Mouse (Mus musculus) thymus, postnatal 25 days (tissue): ENCODE results near the gene Ccr1.
"Not testable (repeated sequence)": the region's sequence is repeated elsewhere in the genome, so short reads cannot be mapped to it uniquely, and the experiment has no call there.

Experiments
- DNase-seq: peaks from one replicate; pipeline ENCODE4 v3.0.0; 2022

Gene Ccr1

DNA sequence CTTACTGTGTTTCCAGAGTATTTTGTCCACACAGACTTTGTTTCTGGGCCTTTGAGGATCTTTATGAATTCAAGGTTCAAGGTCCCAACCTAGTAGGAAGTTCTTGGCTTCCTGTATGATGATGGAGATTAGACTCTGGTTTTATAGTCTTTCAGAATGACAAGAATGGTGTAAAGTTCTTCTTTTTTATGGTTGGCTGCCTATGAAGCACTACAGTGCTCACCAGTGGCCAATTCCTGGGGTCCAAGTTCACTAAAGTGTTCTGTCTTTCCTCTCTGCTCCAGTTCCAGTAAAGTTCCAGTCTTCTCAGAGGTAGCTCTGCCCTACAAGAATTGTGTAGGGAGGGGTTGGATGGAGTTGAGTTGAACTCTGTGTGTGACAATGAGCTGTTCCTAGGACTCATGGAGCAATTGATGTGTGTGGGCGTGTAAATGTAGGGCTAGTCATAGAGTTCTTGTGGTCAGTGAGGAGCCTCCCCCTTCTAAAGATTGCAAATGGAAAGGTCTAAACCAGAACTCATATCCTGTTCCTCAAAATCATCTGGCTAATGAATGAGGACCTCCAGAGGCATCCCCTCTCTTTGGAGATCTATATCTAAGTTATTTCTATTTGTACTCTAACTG is at the start of gene Ccr1:
Gene Ccr1, minus strand, starts transcription at position 403 of the 623 bp plus-strand sequence.
- DNase-seq, result no peak

DNA sequence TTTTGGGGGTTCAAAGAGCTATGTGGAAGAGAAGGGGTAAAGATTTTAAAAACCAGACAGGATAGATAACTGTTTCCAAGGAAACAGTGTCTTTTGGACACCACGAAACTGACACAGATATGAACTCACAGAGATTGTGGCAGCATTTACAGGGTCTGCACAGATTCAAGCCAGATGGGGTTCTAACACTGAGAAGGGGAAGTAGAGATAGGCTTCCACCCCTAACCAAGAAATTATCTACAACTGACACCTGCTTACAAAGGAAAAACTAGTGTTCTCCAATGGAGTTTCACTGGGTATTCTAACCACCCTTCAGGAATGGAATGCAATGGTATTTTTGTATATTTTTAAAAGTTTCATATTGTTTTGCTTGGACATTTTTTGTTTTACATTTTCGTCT is 47.6 kb upstream of the Ccr1 start:
- DNase-seq, result no peak

DNA sequence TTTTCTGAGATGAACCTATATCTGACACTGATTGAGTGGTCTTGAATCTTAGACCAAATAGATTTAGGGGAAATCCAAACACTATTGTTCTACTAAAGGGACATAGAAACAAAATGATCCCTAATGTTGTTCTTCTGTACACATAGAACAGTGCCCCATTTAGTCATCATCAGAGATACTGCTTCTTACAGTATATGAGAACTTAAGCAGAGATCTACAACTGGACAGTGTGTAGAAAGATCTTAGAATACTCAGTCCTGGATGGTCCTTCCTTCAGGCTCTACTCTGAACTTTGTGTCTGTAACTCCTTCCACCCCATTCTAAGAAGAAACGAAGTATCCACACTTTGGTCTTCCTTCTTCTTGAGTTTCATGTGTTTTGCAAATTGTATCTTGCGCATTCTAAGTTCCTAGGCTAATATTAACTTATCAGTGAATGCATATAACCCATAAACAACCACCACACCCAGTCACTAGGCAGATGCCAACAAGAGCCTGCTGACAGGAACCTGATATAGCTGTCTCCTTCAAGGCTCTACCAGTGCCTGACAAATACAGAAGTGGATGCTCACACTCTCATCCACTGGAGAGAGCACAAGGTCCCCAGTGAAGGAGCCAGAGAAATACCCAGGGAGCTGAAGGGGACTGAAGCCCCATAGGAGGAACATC is 46.6 kb upstream of the Ccr1 start:
- no peak for DNase-seq

DNA sequence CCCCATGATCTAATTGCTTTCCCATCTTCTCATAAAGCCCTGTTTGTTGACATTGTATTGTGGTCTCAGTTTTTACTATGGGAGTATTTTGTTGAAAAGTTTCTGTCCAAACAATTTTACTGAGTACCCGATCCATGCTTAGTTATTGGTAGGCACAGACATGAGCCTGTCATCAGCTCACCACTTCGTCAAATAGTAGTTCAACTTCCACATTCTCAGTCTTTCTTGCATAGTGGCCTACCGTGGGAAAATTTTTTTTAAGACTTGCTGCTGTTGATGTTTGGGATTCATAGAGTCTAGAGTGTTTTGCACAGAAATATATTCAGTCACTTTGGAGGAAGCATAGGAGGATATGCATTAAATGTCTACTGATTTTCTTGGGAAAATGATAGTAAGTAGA is 44.8 kb upstream of the Ccr1 start:
- no peak for DNase-seq

DNA sequence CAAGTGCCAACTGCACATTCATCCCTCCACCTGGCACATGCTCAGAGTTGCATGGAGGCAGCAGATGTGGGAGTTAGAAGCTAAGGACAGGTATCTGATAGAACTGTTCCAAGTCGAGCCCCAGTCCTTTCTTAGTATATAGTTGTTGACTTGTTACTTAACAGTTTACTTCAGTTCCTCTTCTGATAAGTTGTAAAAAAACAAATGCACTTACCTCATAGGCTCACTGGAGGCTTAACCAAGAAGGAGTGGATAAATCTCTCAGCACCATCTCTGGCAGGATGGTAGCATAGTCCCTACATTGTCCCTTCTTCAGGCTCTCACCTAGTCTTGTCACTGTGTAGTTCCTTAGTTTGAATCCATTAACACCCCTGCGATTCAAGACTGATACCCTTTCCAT is 44.2 kb upstream of the Ccr1 start:
- no peak for DNase-seq

DNA sequence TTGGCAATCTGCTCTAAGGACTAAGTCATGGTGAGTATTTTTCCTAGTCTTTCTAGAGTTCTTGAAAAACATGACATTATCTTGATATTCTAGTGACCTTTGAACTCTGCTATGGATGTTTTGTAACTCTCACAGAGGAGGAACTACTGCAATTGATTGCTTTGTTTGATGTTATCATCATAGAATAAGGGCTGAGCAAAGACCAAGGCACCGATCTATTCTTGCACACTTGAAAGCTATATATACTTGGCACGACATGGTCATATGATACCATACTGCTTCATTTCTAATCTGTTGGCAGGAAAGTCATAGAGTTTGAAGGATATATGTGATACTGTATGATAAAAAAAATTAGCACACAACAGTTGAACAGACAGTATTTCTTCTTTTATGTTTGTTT is 31.3 kb upstream of the Ccr1 start:
- no peak for DNase-seq

DNA sequence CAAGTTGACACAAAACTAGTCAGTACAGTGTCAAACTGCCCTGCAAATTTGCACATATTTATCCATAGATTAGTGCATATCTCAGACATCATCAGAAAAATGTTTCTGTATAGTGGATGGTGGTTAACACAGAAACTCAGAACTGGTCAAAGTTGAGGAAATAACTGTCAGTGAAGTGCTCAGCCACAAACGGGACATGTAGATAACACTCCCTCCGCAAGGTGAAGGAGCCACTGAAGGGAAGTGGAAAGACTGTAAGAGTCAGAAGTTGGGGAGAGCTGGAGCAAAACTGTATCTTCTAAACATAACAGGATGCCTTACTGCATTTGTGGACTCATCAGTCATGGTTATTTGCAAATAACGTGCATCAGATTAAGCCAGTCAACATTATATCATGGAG is 29.2 kb upstream of the Ccr1 start:
- DNase-seq, result no peak

DNA sequence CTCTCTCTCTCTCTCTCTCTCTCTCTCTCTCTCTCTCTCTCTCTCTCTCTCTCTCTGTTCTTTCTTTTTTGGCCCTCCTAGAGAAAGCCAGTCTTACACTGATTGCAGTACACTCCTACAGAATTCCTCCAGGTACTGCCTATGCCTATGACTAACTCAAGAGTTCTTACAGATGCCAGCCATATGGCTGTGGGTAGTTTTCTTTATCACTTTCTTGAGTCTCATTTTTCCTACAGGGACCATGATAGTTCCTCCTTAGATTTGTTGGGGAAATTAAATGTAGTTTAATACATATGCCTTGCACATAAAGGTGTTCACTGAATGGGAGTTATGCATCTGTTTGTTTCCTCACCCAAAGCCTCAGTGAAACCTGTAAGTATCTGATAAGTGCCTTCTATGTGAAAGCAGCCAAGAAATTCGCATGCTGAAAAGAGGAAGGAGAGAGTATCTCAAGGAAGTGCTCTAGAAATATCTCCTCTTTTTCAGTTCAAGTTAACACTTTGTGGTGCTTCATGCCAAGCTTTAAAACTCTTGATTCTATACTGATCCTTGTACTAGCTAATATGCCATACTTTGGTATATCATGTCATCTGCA is 22.9 kb upstream of the Ccr1 start:
- DNase-seq, result no peak

DNA sequence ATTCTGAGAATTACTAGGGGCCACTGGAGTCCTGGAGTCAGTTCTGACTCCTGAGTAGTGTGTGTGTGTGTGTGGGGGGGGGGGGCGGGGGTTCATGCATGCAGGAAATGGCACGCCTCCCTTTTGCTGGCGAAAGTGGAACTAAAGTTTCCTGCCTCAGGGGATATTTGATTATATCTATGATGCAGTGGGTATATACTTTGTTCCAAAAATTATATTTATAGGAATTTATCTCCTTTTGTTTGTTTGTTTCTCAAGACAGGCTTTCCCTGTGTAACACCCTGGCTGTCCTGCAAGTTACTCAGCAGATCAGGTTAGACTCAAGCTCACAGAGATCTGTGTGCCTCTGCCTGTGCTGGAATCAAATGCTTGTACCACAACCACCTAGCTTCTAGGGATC is 21.2 kb upstream of the Ccr1 start:
- DNase-seq, result peak; percentile 11

DNA sequence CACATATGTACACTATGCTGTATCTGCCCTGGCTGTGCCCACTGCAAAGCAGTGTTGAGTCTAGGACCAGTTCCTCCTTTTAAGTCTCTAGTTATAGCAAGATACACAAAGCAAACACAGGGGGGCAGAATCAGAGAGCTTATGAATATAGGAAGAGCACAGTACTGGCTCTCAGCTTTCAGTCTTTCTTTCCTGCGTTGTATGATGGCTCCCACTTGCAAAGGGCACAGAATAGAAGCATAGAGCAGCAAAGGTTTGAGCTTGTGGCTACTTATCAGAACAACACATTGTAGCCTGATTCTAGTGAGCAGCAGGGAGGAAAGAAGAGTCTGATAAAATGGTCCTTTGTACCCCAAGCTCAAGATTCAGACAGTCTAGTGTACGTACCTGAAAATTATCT is 17.7 kb upstream of the Ccr1 start:
- DNase-seq, result peak; percentile 13

DNA sequence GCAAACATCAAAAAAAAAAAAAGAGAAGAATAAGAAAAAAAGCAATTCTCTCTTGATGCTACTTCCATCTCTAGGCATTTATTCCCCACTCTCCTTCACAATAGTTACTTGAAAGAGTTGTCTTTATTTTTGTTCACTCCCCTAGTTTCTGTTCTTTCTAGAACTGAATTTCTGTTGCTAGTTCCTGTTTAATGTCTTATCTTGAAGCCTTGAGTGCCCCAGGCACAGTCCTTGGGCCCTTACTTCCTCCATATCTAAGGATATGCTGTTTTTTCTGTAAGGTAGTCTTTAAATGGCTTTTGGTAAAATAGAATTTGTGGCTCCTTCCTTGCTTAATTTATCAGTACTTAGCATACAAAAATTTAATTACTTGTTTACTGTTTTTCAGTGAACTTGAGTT is 16.5 kb upstream of the Ccr1 start:
- DNase-seq, result no peak

DNA sequence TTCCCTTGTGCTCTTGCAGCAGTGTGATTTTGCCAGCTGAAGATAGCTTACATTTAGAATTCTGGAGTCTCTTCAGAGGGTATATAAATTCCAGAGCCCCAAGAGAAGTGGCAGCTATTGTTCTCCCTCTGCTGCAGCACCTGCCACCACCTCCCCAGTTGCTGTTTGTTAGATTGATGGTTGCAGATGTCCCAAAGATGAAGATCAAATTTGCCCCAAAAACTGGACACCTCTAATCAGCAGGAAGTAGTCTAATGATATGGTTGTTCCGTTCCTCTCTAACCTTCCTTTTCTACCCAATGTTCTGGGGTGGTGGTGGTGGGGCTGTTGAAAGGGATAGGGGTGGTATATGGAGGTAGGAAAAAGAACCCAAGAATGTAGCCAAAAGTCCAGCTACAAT is 14.2 kb upstream of the Ccr1 start:
- DNase-seq, result no peak

DNA sequence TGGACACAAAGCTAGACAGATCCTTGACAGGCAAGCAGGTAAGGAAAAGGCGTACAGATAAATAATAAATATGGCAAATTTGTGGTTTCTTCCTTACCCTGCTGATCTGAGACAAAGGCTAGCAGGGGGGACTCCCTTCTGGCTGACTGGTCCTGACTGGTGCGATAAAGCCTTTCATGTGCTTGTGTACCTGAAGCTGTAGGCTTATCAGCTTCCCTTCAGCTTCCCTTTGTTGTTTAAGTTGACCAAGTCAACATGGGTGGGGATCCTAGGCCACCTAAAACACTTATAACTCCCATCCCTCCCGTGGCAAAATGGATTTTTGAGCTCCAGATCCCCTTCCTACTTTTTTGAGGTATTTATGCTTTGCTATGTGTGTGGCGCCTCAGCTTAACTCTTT is 13.4 kb upstream of the Ccr1 start:
- DNase-seq, result no peak

DNA sequence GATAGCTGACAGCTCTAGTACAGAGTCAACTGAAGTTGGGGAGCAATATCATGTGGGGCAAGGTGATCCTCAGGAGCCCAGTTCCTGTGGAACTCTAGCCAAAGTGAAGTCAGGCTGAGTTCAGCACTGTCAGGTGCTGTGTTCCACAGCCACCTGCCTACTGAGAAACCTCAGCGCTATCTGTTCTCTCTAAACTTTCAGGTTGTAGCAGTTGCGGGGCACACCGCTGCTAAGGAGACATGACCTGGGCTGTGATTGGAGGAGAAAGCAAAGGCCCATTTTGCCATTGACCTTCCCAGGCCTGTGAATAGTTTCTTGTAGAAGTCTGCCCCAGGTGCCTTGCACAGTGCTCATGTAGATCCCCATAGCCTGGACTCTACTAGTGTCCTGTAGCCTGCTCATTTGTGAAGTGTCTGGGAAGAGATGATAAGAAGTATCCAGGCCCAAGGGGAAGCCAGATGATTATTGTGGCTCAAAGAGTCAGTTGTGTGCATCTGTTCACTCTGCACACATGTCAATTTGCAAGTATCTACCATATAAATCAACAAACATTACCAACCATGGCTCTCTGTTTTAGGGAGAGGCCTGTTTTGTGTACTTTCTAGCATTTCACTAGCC is 12.5 kb upstream of the Ccr1 start:
- DNase-seq, result not testable (repeated sequence)

DNA sequence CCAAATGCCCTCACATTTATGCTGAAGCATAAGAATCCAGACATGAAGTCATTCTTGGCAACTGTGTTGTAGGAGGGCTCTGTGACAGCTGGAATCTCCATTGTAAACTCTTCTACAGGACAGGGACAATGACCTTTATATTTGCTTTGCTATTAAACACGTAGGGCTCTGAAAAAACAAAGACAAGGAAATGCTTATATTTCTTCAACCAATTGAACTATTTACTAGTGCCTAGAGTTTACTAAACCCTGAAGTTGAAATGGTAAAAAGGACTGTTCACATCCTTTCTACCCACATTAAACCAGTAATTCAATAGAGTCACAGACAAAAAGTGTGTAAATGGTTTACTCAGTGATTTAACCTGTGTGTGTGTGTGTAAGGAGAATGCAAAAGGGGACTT is 9.8 kb upstream of the Ccr1 start, which contains the start of gene Ccr1l1:
Gene Ccr1l1, minus strand, starts transcription at position 101 of the 400 bp plus-strand sequence.
- DNase-seq, result no peak

DNA sequence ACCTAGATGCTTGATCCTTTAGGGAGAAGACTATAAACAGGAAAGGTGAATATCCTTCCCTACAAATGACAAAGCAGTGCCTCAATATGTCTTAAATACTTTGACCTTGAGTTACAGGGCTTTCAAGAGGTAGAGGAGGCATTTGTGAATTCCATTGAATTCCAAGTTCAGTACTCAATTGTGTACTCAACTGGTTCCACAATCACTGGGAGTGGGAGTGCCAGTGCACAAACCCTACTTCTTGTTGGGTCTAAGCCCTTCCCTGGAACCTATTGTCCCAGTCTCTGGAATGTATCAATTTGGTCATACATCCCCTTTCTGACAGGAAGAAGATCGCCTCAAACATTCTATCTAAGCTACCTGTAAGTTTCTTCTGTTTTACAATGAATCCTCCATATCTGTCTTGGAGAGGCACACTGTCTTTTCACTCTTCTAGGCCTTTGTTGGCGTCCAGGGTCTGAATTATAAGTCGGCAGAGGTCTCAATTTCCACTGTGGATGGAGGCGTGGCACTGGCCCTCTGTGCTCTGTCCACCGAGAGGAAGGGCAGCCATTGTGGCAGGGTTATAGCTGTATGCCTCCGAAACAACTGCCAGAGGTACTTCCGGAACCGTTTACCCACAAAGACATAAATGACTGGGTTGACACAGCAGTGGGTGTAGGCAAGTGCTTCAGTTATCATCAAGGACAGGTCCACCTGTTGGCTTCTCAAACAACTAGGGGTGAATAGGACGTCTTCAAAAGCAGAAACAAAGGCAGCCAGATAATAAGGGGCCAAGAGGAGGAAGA is 8.6 kb upstream of the Ccr1 start:
- DNase-seq, result no peak

DNA sequence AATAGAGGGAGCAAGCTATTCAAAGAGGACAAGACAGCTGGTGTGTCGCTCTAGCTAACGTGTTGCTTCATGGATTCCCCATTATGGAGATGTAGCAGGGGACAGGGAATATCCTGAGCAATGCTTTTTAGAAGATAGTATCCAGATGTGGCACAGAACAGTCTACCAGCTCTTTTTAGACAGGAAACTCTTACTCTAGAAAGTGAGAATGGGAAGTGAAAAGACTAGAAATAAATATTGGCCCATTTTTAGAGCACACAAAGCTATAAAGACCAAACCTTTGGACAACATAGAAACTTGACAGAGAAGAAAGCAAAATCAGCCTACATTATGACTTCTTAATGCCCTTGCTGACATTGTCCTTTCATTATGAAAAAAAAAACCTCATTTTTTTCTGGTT is 7.1 kb upstream of the Ccr1 start:
- no peak for DNase-seq

DNA sequence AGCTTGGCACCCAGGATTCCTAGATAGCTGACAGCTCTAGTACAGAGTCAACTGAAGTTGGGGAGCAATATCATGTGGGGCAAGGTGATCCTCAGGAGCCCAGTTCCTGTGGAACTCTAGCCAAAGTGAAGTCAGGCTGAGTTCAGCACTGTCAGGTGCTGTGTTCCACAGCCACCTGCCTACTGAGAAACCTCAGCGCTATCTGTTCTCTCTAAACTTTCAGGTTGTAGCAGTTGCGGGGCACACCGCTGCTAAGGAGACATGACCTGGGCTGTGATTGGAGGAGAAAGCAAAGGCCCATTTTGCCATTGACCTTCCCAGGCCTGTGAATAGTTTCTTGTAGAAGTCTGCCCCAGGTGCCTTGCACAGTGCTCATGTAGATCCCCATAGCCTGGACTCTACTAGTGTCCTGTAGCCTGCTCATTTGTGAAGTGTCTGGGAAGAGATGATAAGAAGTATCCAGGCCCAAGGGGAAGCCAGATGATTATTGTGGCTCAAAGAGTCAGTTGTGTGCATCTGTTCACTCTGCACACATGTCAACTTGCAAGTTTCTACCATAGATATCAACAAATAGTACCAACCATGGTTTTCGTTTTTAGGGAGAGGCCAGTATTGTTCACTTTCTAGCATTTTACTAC is 1.5 kb downstream of the Ccr1 start:
- not testable (repeated sequence) for DNase-seq

DNA sequence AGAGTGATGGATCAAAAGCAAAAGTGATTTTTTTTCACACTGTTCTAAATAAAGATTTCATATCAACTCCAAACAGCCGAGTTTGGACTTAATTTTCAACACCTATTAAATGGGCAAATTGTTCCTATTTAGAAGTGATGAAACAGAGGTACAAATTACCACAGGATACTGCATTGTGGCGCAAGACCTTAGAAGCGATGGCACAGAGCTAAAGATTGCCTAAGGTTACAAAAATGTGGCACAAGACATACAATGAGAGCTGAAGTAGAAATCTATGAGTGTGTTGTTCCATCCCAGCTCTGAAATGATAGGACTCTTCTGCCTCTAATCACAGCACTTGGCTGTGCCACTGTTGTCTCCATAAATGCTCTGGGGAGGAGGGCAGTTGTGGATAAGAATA is 3.7 kb downstream of the Ccr1 start:
- DNase-seq, result no peak

DNA sequence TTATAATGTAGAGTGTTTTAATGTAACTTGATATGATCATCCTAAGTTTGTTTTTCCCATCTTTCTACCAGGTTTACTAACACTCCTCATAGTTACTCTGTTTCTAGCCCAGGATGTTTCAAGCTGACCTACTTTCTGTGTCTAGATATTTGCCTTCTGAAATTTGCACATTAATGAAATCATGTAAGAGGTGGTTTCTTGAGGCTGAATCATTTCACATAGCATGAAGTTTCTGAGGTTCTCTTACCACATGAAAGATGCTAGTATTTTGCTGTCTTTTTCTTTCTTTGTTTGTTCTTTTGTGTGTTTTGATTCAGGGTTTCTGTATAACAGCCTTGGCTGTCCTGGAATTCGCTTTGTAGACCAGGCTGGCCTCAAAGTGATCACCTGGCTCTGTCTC is 8.3 kb downstream of the Ccr1 start:
- no peak for DNase-seq

DNA sequence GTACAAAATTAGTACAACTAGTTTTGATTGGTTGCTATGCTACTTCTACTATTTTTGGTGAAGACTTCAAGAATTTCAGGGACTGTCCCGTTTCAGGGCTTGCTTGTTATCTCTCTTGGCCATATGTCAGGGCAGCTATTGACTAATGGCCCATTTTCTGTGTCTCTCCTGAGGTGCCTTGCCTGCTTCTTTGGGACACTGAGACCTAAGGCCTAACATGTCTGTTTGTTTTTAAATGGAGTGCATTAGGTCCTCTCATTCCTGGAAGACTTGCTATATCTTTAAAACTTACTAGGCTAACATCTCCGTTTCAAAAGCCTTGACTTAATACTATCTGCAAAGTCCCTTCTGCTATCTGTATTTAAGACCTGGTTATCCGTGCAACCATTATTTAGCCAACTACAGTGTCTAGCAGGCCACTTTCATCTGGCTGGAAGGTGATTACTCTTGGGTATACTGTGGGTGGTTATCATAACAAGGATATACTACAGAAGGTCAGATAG is 10.5 kb downstream of the Ccr1 start:
- no peak for DNase-seq

DNA sequence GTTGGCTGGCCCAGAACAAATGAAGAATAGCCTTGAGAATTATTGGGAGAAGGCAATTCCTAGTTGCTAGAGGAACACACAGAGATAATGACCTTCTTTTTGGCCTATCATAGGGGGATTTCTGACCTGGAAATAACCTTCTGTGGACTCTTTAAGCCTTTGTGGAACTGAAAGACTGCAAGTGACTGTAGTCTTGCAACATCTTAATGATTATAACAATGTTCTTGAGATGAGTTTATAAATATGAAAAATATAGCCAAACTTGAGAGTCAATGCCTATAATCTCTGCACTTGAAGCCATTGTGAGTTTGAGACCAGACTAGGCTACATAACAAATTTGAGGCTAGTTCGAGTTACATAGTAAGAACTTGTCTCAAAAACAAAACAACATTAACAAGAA is 11.6 kb downstream of the Ccr1 start:
- DNase-seq, result no peak

DNA sequence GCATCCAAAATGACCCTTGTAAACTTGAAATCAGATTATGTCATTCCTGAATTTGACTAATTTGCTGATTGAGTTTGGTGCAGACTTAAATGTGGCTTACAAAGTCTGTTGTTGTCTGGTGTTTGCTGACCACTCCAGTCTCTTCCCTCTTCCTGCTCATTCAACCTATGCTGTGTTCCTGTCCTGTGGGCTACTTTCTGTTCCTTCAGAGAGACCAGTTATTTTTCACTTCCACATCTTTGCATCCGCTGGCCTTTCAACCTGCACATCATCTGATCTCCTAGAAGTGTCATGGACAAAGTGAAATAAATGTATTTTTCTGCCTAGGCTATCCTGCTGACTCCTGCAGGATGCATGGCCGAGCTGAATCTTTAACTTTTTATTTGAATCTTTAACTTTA is 14.9 kb downstream of the Ccr1 start:
- DNase-seq, result no peak
